23 mouse cellular contexts compared by ENCODE assay signal in the genomic region with DNA sequence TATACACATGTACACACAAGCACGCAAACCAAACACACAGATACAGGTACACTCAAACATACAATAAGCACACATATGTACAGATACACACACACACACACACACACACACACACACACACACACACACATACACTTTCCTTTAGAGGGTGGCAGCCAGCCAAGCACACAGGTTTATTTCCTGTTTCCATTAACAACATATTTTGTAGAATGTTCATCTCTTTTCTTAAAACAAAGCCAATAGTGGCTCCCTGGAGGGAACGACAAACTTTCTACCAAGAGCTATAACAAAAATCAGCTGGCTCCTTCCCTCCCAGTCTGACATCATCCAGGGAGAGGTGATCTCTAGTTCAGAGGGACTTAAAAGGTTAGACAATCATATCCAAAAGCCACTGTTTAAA.
DNase-seq lines count a peak whose midpoint lies in the region; ATAC-seq lines count a peak whose summit lies in the region.
"Had no signal": no experiment of that assay in that cellular context is flagged by ENCODE, and none has a peak within 500 bp of the region (broad histone marks: within the 10 kb centered on the region; RNA-seq: fewer than 3 reads in every experiment).

No protein-coding gene starts in this region.

- H3K36me3 ChIP-seq in embryonic facial prominence, embryonic 14.5 days (ENCODE audit: control insufficient read depth, insufficient read depth, low read length) = no peaks in the 10 kb centered on the region
- H3K36me3 ChIP-seq in embryonic facial prominence, embryonic 10.5 days (replicated peaks) = no peaks in the 10 kb centered on the region
- H3K36me3 ChIP-seq: embryonic facial prominence, embryonic 13.5 days; G1E; heart, embryonic 12.5 days; hindbrain, embryonic 10.5 days had no signal

- no peak for ATAC-seq in embryonic facial prominence, embryonic 14.5 days (ENCODE audit: low read depth)
- ATAC-seq: activated CD4-positive, CD25-positive, alpha-beta regulatory T cell, adult 4 months; forebrain, embryonic 14.5 days; intestine, postnatal 0 days; Patski had no signal

- no peaks in the 10 kb centered on the region for H3K4me1 ChIP-seq in embryonic facial prominence, embryonic 14.5 days (ENCODE audit: control insufficient read depth, insufficient read depth, low read length)
- H3K4me1 ChIP-seq in embryonic facial prominence, embryonic 10.5 days = no peaks in the 10 kb centered on the region
- H3K4me1 ChIP-seq: embryonic facial prominence, embryonic 13.5 days had no signal

- H3K27me3 ChIP-seq in embryonic facial prominence, embryonic 14.5 days (replicated peaks; ENCODE audit: control insufficient read depth, insufficient read depth, low read length) = no peaks in the 10 kb centered on the region
- no peaks in the 10 kb centered on the region for H3K27me3 ChIP-seq in embryonic facial prominence, embryonic 10.5 days (replicated peaks; ENCODE audit: low read depth, poor library complexity, severe bottlenecking)
- H3K27me3 ChIP-seq: embryonic facial prominence, embryonic 13.5 days had no signal

- H3K9ac ChIP-seq in embryonic facial prominence, embryonic 14.5 days (ENCODE audit: low read depth, low read length) = no peak overlapping the region
- H3K9ac ChIP-seq: embryonic facial prominence, embryonic 13.5 days; heart, embryonic 12.5 days; hindbrain, embryonic 14.5 days had no signal

- no peak overlapping the region for H3K4me3 ChIP-seq in embryonic facial prominence, embryonic 14.5 days (ENCODE audit: low read depth, low read length)
- H3K4me3 ChIP-seq in embryonic facial prominence, embryonic 10.5 days = no peak overlapping the region
- H3K4me3 ChIP-seq: embryonic facial prominence, embryonic 13.5 days; gastrocnemius, adult 2 months; heart, embryonic 12.5 days; hindbrain, embryonic 10.5 days had no signal

- H3K4me2 ChIP-seq in embryonic facial prominence, embryonic 14.5 days (ENCODE audit: low read depth, low read length) = no peak overlapping the region
- H3K4me2 ChIP-seq: embryonic facial prominence, embryonic 13.5 days; heart, embryonic 12.5 days; hindbrain, embryonic 14.5 days had no signal

- DNase-seq in embryonic facial prominence, embryonic 14.5 days (ENCODE audit: low spot score) = peak; percentile 43
- DNase-seq in embryonic facial prominence, embryonic 10.5 days (ENCODE audit: low spot score) = no peak
- DNase-seq in CD4-positive, CD25-positive, alpha-beta regulatory T cell, adult 2 months (ENCODE audit: low read depth, low spot score) = peak; percentile 42
- peak; percentile 7 for DNase-seq in induced T-regulatory cell, adult 2 months (ENCODE audit: low read depth)
- DNase-seq in adrenal gland, postnatal 4 days (ENCODE audit: low spot score in 2 of 2) = no peak
- no peak for DNase-seq in kidney, adult 11 months
- no peak for DNase-seq in ovary, adult 18-20 months (ENCODE audit: low spot score)
- DNase-seq: adrenal gland, adult 2 months; adrenal gland, postnatal 36 days; cerebellum, adult 11 months; cerebellum, adult 8-10 months; cerebellum, postnatal 25 days; gastrocnemius, adult 2 months; gastrocnemius, postnatal 25 days had no signal

- WGBS in embryonic facial prominence, embryonic 14.5 days = 68% methylated on average over 2 of the region's 2 CpGs
- WGBS in embryonic facial prominence, embryonic 10.5 days = 88% methylated on average over 2 of the region's 2 CpGs

- H3K9me3 ChIP-seq in embryonic facial prominence, embryonic 14.5 days (ENCODE audit: control insufficient read depth, low read length) = no peaks in the 10 kb centered on the region
- no peaks in the 10 kb centered on the region for H3K9me3 ChIP-seq in embryonic facial prominence, embryonic 10.5 days
- H3K9me3 ChIP-seq: embryonic facial prominence, embryonic 13.5 days; heart, embryonic 12.5 days; hindbrain, embryonic 10.5 days had no signal

- no peak overlapping the region for H3K27ac ChIP-seq in embryonic facial prominence, embryonic 14.5 days (replicated peaks; ENCODE audit: low read depth, low read length)
- no peak overlapping the region for H3K27ac ChIP-seq in embryonic facial prominence, embryonic 10.5 days (replicated peaks)
- H3K27ac ChIP-seq: embryonic facial prominence, embryonic 13.5 days; gastrocnemius, adult 2 months; hindbrain, embryonic 10.5 days; hindbrain, embryonic 14.5 days had no signal

Comparison
In these comparisons a context has a peak if more than half of its experiments do, and no peak if none do; other contexts are left out.
1. DNase-seq: peak in embryonic facial prominence, embryonic 14.5 days (single experiment), CD4-positive, CD25-positive, alpha-beta regulatory T cell, adult 2 months (single experiment) and induced T-regulatory cell, adult 2 months (single experiment); none in embryonic facial prominence, embryonic 10.5 days (single experiment), adrenal gland, postnatal 4 days (0 of 2), kidney, adult 11 months (single experiment) and ovary, adult 18-20 months (single experiment).